Mouse (Mus musculus): Measurements from ENCODE around the gene Nkiras2. TPM values are rescaled to one million over a fixed set of nuclear protein-coding genes. Genes with fewer than 3 reads are reported as not detected.
"Not testable (repeated sequence)": the region's sequence is repeated elsewhere in the genome, so short reads cannot be mapped to it uniquely, and the experiment has no call there.

Gene Nkiras2
- polyA plus RNA-seq, 1 experiment from 2014 or later, result 59.9 TPM

- Histone ChIP-seq H3K4me2 (replicated peaks; ENCODE audit: low read depth, low read length) (no peak overlapping the region), H3K9ac (replicated peaks; ENCODE audit: low read depth) (no peak overlapping the region), H3K9me3 (ENCODE audit: low read length) (no peaks in the 10 kb centered on the region), H3K27me3 (replicated peaks; ENCODE audit: insufficient read depth, low read length) (no peaks in the 10 kb centered on the region; the same call in 1 of the 2 replicates), H3K36me3 (ENCODE audit: insufficient read depth, low read length) (no peaks in the 10 kb centered on the region), H3K27ac (ENCODE audit: low read length) (no peak overlapping the region), H3K4me1 (ENCODE audit: insufficient read depth, low read depth, low read length) (no peaks in the 10 kb centered on the region), H3K4me3 (ENCODE audit: low read depth, low read length) (no peak overlapping the region)
- ATAC-seq, result no peak
- TF ChIP-seq EP300 (IDR thresholded peaks at IDR 0.05), result no peak
- TF ChIP-seq CTCF (IDR thresholded peaks at IDR 0.05), result no peak
- WGBS, result 11% methylated on average over 3 of the region's 3 CpGs
- DNase-seq (ENCODE audit: low spot score), result no peak
Measured at GRCm38 (mm10) chr11:100651748-100652147, 32.7 kb downstream of the Nkiras2 start.

- not testable (repeated sequence) for H3K27me3 ChIP-seq (replicated peaks; ENCODE audit: insufficient read depth, low read length); H3K4me2 ChIP-seq (replicated peaks; ENCODE audit: low read depth, low read length); H3K4me1 ChIP-seq (ENCODE audit: insufficient read depth, low read depth, low read length); H3K9me3 ChIP-seq (ENCODE audit: low read length); H3K4me3 ChIP-seq (ENCODE audit: low read depth, low read length); ATAC-seq; DNase-seq (ENCODE audit: low spot score); H3K27ac ChIP-seq (ENCODE audit: low read length); H3K9ac ChIP-seq (replicated peaks; ENCODE audit: low read depth); H3K36me3 ChIP-seq (ENCODE audit: insufficient read depth, low read length)
- TF ChIP-seq CTCF (IDR thresholded peaks at IDR 0.05), result peak; percentile 21
- 60% methylated on average over 2 of the region's 3 CpGs for WGBS
Measured at GRCm38 (mm10) chr11:100655589-100655988, 36.5 kb downstream of the Nkiras2 start.

DNA sequence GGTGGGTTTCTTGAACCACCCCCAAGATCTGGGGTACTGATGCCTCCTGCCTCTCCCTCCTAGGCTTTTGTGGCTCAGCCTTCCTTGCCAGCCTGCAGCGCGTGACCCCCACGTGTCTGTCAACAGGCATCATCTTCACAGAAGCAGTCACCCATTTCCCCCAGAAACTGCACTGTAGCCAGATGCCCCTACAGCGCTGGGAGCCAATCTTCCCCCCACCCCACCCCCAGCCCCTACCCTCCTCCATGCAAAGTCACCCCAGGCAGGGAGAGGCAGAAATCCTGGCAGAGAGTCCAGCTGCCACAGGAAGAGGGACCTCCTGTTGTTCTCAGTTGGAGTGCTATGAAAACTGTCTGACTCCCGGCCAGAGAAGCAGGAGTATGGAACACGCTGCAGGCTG lies 37.4 kb downstream of the Nkiras2 start:
- H3K4me1 ChIP-seq (ENCODE audit: insufficient read depth, low read depth, low read length), result no peaks in the 10 kb centered on the region
- no peak overlapping the region for H3K4me2 ChIP-seq (replicated peaks; ENCODE audit: low read depth, low read length)
- TF ChIP-seq EP300 (IDR thresholded peaks at IDR 0.05), result no peak
- TF ChIP-seq CTCF (IDR thresholded peaks at IDR 0.05), result no peak
- H3K36me3 ChIP-seq (ENCODE audit: insufficient read depth, low read length), result no peaks in the 10 kb centered on the region
- peak; percentile 16 for DNase-seq (ENCODE audit: low spot score)
- no peaks in the 10 kb centered on the region for H3K27me3 ChIP-seq (replicated peaks; ENCODE audit: insufficient read depth, low read length)
- no peak overlapping the region for H3K4me3 ChIP-seq (ENCODE audit: low read depth, low read length)
- H3K27ac ChIP-seq (ENCODE audit: low read length), result no peak overlapping the region
- no peak overlapping the region for H3K9ac ChIP-seq (replicated peaks; ENCODE audit: low read depth)
- 12% methylated on average over 6 of the region's 6 CpGs for WGBS
- ATAC-seq, result no peak
- H3K9me3 ChIP-seq (ENCODE audit: low read length), result no peaks in the 10 kb centered on the region

GRCm38 (mm10) chr11:100659806-100660205 lies 40.8 kb downstream of the Nkiras2 start:
- Histone ChIP-seq H3K4me1 (ENCODE audit: insufficient read depth, low read depth, low read length) (no peaks in the 10 kb centered on the region), H3K4me3 (ENCODE audit: low read depth, low read length) (no peak overlapping the region), H3K27me3 (replicated peaks; ENCODE audit: insufficient read depth, low read length) (no peaks in the 10 kb centered on the region), H3K9me3 (ENCODE audit: low read length) (no peaks in the 10 kb centered on the region), H3K9ac (replicated peaks; ENCODE audit: low read depth) (no peak overlapping the region), H3K4me2 (replicated peaks; ENCODE audit: low read depth, low read length) (no peak overlapping the region), H3K36me3 (ENCODE audit: insufficient read depth, low read length) (no peaks in the 10 kb centered on the region), H3K27ac (ENCODE audit: low read length) (no peak overlapping the region)
- WGBS, result 54% methylated on average over 10 of the region's 10 CpGs
- ATAC-seq (no peak), DNase-seq (ENCODE audit: low spot score) (no peak)
- no peak for TF ChIP-seq EP300 (IDR thresholded peaks at IDR 0.05)

- H3K4me3 ChIP-seq (ENCODE audit: low read depth, low read length), result no peak overlapping the region
- no peak overlapping the region for H3K27ac ChIP-seq (ENCODE audit: low read length)
- H3K4me2 ChIP-seq (replicated peaks; ENCODE audit: low read depth, low read length), result no peak overlapping the region
- no peaks in the 10 kb centered on the region for H3K4me1 ChIP-seq (ENCODE audit: insufficient read depth, low read depth, low read length)
- 70% methylated on average over 1 of the region's 1 CpGs for WGBS
- no peaks in the 10 kb centered on the region for H3K36me3 ChIP-seq (ENCODE audit: insufficient read depth, low read length)
- ATAC-seq (no peak), DNase-seq (ENCODE audit: low spot score) (no peak)
- TF ChIP-seq CTCF (IDR thresholded peaks at IDR 0.05) (no peak), EP300 (IDR thresholded peaks at IDR 0.05) (no peak)
- no peaks in the 10 kb centered on the region for H3K27me3 ChIP-seq (replicated peaks; ENCODE audit: insufficient read depth, low read length)
- H3K9ac ChIP-seq (replicated peaks; ENCODE audit: low read depth), result no peak overlapping the region
- H3K9me3 ChIP-seq (ENCODE audit: low read length), result no peaks in the 10 kb centered on the region
Measured at GRCm38 (mm10) chr11:100671049-100671448, 52.0 kb downstream of the Nkiras2 start.

DNA sequence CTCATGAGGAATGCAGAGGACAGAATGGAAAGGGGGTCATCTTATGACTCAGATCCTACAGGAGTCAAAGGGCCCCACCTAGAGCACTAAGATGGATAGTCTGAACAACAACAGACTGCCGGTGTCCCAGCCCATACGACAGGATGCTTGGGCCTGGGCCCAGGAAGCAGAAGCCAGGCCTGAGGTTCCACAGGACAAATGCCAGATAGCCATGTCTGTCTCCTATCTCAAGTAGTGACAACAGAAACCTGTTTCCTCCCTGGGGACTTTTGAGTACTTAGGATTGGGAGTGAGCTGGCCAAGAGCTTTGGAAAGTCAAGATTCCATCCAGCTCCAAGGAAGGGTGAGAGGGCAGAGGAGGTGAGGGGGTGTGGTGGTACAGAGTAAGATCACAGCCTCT lies 52.9 kb downstream of the Nkiras2 start:
- Histone ChIP-seq H3K27me3 (replicated peaks; ENCODE audit: insufficient read depth, low read length) (no peaks in the 10 kb centered on the region), H3K4me2 (replicated peaks; ENCODE audit: low read depth, low read length) (no peak overlapping the region), H3K36me3 (ENCODE audit: insufficient read depth, low read length) (no peaks in the 10 kb centered on the region), H3K4me1 (ENCODE audit: insufficient read depth, low read depth, low read length) (no peaks in the 10 kb centered on the region), H3K9me3 (ENCODE audit: low read length) (no peaks in the 10 kb centered on the region), H3K27ac (ENCODE audit: low read length) (no peak overlapping the region), H3K4me3 (ENCODE audit: low read depth, low read length) (no peak overlapping the region), H3K9ac (replicated peaks; ENCODE audit: low read depth) (no peak overlapping the region)
- DNase-seq (ENCODE audit: low spot score) (no peak), ATAC-seq (no peak)
- 44% methylated on average over 2 of the region's 2 CpGs for WGBS
- TF ChIP-seq CTCF (IDR thresholded peaks at IDR 0.05) (no peak), EP300 (IDR thresholded peaks at IDR 0.05) (no peak)

GRCm38 (mm10) chr11:100673169-100673568 lies 54.1 kb downstream of the Nkiras2 start:
- no peak for TF ChIP-seq CTCF (IDR thresholded peaks at IDR 0.05)
- TF ChIP-seq EP300 (IDR thresholded peaks at IDR 0.05), result no peak
- Histone ChIP-seq H3K9ac (replicated peaks; ENCODE audit: low read depth) (no peak overlapping the region), H3K4me2 (replicated peaks; ENCODE audit: low read depth, low read length) (0 out of 2 replicates have a peak overlapping the region, but pooled peaks have one; percentile 14), H3K4me1 (ENCODE audit: insufficient read depth, low read depth, low read length) (no peaks in the 10 kb centered on the region), H3K27ac (ENCODE audit: low read length) (no peak overlapping the region), H3K27me3 (replicated peaks; ENCODE audit: insufficient read depth, low read length) (no peaks in the 10 kb centered on the region), H3K9me3 (ENCODE audit: low read length) (no peaks in the 10 kb centered on the region), H3K36me3 (ENCODE audit: insufficient read depth, low read length) (no peaks in the 10 kb centered on the region), H3K4me3 (ENCODE audit: low read depth, low read length) (no peak overlapping the region)
- 2% methylated on average over 21 of the region's 23 CpGs for WGBS
- peak; percentile 44; the same call in 1 of the 2 replicates for ATAC-seq
- peak; percentile 46 for DNase-seq (ENCODE audit: low spot score)

Other genes with a start within 250 kb of the Nkiras2 start
- 231 and 251 TPM in 2 replicates for gene Jup, start 221.5 kb upstream of the Nkiras2 start, polyA plus RNA-seq (2015; fragmentation: Nextera tagmentation; extraction: Ambion mirVana)
- 44.9 and 47.1 TPM in 2 replicates for gene P3h4, start 204.4 kb upstream of the Nkiras2 start, polyA plus RNA-seq (2015; fragmentation: Nextera tagmentation; extraction: Ambion mirVana)
- gene Fkbp10, start 203.5 kb upstream of the Nkiras2 start, polyA plus RNA-seq (2015; fragmentation: Nextera tagmentation; extraction: Ambion mirVana), result 75.6 and 86.5 TPM in 2 replicates
- gene Nt5c3b, start 177.4 kb upstream of the Nkiras2 start, polyA plus RNA-seq (2015; fragmentation: Nextera tagmentation; extraction: Ambion mirVana), result 56.3 and 57.6 TPM in 2 replicates
- gene Klhl10, start 177.3 kb upstream of the Nkiras2 start, polyA plus RNA-seq (2015; fragmentation: Nextera tagmentation; extraction: Ambion mirVana), result 0.38 and 0.43 TPM in 2 replicates
- gene Klhl11, start 146.5 kb upstream of the Nkiras2 start, polyA plus RNA-seq (2015; fragmentation: Nextera tagmentation; extraction: Ambion mirVana), result 3.6 and 4.1 TPM in 2 replicates
- gene Acly, start 91.2 kb upstream of the Nkiras2 start, polyA plus RNA-seq (2015; fragmentation: Nextera tagmentation; extraction: Ambion mirVana), result 85.7 and 92.9 TPM in 2 replicates
- gene Ttc25, start 73.6 kb upstream of the Nkiras2 start, polyA plus RNA-seq (2015; fragmentation: Nextera tagmentation; extraction: Ambion mirVana), result 3.5 and 4.9 TPM in 2 replicates
- 31.4 and 33.8 TPM in 2 replicates for gene Cnp, start 44.3 kb upstream of the Nkiras2 start, polyA plus RNA-seq (2015; fragmentation: Nextera tagmentation; extraction: Ambion mirVana)
- gene Dnajc7, start 924 bp downstream of the Nkiras2 start, polyA plus RNA-seq (2015; fragmentation: Nextera tagmentation; extraction: Ambion mirVana), result 99.1 and 113 TPM in 2 replicates
- not detected in 2 replicates for gene Zfp385c, start 73.2 kb downstream of the Nkiras2 start, polyA plus RNA-seq (2015; fragmentation: Nextera tagmentation; extraction: Ambion mirVana)
- 3.1 and 3.3 TPM in 2 replicates for gene Dhx58, start 85.0 kb downstream of the Nkiras2 start, polyA plus RNA-seq (2015; fragmentation: Nextera tagmentation; extraction: Ambion mirVana)
- gene Kat2a, start 93.2 kb downstream of the Nkiras2 start, polyA plus RNA-seq (2015; fragmentation: Nextera tagmentation; extraction: Ambion mirVana), result 14.2 and 14.5 TPM in 2 replicates
- 0.51 TPM in 1 of 2 replicates, not detected in the other for gene Hspb9, start 94.6 kb downstream of the Nkiras2 start, polyA plus RNA-seq (2015; fragmentation: Nextera tagmentation; extraction: Ambion mirVana)
- gene Rab5c, start 119.0 kb downstream of the Nkiras2 start, polyA plus RNA-seq (2015; fragmentation: Nextera tagmentation; extraction: Ambion mirVana), result 25.3 and 30.4 TPM in 2 replicates
- gene Kcnh4, start 140.7 kb downstream of the Nkiras2 start, polyA plus RNA-seq (2015; fragmentation: Nextera tagmentation; extraction: Ambion mirVana), result 0.04 TPM in 1 of 2 replicates, not detected in the other
- not detected in 2 replicates for gene Hcrt, start 143.7 kb downstream of the Nkiras2 start, polyA plus RNA-seq (2015; fragmentation: Nextera tagmentation; extraction: Ambion mirVana)
- gene Ghdc, start 151.7 kb downstream of the Nkiras2 start, polyA plus RNA-seq (2015; fragmentation: Nextera tagmentation; extraction: Ambion mirVana), result 4.9 and 6.4 TPM in 2 replicates
- gene Stat5b, start 231.5 kb downstream of the Nkiras2 start, polyA plus RNA-seq (2015; fragmentation: Nextera tagmentation; extraction: Ambion mirVana), result 17.9 and 21.4 TPM in 2 replicates
- 6.2 and 7.1 TPM in 2 replicates for gene Stat5a, start 240.1 kb downstream of the Nkiras2 start, polyA plus RNA-seq (2015; fragmentation: Nextera tagmentation; extraction: Ambion mirVana)

Data from lung, postnatal 0 days (tissue).